Mouse (Mus musculus) v-Abl transformed pro-B cells (cell line): ENCODE data around the gene Aox1.

ENCODE experiments used
- in situ Hi-C, 2 experiments: fragments of 400-800 bp; cut with MboI; formaldehyde crosslinking; loops; one replicate each; pipeline ENCODE4 v1.15.1; 2025; ENCODE audit not compliant: unreplicated experiment in 2 of 2

Aox1 gene

GRCm38 (mm10) chr1:58029636-58030117 is at the start of gene Aox1:
Gene Aox1 (plus strand): TSS chr1:58029931.
- in situ Hi-C loops, result loop anchor here (5.0 to 25.0 kb wide), 5 partner anchors 65 to 658 kb away; partner anchors contain the start of gene Als2cr12 (in 1 of the 2)

DNA sequence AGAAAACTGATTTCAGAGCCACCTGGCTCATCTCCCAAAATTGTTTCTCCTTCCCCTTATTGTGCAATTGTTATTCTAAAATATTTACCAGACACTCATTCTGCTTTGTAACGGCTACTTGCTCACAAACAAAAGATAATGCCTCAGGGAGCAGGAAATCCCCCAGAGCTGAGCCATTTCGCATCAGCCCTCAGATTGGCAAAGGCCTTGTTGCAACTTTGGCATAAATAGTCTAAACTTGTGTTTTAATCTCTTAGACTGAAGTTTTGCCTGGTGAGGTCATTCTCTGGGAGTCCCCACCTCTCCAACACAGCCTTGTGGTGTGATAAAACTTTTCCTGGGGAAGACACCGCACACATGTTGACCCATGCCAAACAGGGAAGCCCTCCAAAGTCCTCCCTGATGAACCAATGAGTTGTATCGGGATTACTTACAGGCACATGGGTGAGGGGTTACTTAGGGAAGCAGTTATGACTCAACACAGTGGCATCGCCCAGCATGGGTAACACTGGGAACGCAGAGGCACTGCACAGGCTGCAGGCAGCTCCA is 40.6 kb upstream of the Aox1 start:
- in situ Hi-C loops, result loop anchor here in 1 of 2 experiments (25.0 kb wide), 1 partner anchor 723 kb away; the partner anchor contains the start of gene Cflar

DNA sequence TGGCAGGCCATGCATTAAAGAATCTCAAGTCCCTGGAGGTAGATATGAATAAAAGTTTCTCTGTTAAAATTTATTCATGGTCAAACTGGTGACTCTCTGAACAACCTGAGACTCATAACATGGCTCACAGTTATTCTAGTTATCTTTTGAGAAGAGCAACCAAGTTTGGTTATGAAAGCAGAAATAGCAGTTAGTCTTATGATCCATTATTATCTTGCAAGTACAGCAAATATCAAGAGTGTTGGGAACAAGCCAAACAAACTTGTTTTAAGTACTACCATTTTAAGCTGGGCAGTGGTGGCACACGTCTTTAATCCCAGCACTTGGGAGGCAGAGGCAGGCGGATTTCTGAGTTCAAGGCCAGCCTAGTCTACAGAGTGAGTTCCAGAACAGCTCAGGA is 38.5 kb upstream of the Aox1 start:
- in situ Hi-C loops, result loop anchor here in 1 of 2 experiments (25.0 kb wide), 1 partner anchor 721 kb away; the partner anchor contains the start of gene Cflar

- in situ Hi-C loops, result loop anchor here in 1 of 2 experiments (25.0 kb wide), 1 partner anchor 717 kb away; the partner anchor contains the start of gene Cflar
These were observed 34.1 kb upstream of the Aox1 start, which contains the start of gene Sgo2a for GRCm38 (mm10) chr1:57995432-57996132. Gene Sgo2a (plus strand): TSS chr1:57995971.

GRCm38 (mm10) chr1:57996133-57996615 is 33.6 kb upstream of the Aox1 start:
- in situ Hi-C loops, result loop anchor here in 1 of 2 experiments (25.0 kb wide), 1 partner anchor 716 kb away; the partner anchor contains the start of gene Cflar

DNA sequence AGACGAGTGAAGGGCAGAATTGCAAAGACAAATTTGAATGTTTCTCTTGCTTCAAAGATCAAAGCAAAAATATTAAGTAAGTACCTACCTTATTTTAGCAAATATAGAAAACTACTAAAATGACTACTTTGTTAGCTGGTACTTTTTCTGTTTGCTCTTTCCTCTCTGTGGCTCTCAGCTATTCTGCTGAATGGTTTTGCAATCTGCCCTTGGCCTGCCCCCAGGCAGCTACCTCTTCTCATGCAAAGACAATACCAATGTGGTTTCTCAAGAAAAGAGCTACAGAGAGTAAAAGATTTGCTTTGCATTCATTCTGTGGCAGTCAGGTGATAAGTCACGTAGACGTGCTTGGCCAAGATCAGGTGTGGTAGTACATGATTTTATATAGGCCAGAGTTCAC is 31.6 kb upstream of the Aox1 start:
- in situ Hi-C loops, result loop anchor here in 1 of 2 experiments (25.0 kb wide), 1 partner anchor 714 kb away; the partner anchor contains the start of gene Cflar

GRCm38 (mm10) chr1:58006388-58006787 is 23.3 kb upstream of the Aox1 start:
- in situ Hi-C loops, result loop anchor here in 1 of 2 experiments (25.0 kb wide), 1 partner anchor 706 kb away; the partner anchor contains the start of gene Cflar

DNA sequence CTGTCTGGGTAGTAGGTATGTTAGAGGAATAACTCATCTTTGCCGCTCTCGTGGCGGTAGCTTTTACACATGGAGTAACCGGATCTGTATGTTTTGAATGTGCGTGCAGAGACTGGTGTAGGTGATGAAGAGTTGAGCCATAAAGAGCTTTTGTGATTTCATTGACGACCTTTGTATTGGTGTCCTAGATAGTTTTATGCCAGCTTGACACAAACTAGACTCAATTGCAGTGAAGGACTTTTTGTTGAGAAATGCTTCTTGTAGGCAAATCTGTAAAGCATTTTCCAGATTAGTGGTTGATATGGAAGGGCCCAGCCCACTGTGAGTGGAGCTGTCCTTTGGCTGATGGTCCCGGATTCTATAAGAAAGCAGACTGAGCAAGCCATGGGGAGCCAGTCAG is 10.9 kb upstream of the Aox1 start, which contains the start of gene Kctd18:
Kctd18 (minus strand) TSS at position 101 of the 400 bp plus-strand sequence.
- in situ Hi-C loops, result loop anchor here in 1 of 2 experiments (25.0 kb wide), 1 partner anchor 693 kb away; the partner anchor contains the start of gene Cflar

GRCm38 (mm10) chr1:58027707-58028106 is 2.0 kb upstream of the Aox1 start:
- in situ Hi-C loops, result loop anchor here in 1 of 2 experiments (25.0 kb wide), 1 partner anchor 660 kb away; the partner anchor contains the start of gene Als2cr12

- in situ Hi-C loops, result loop anchor here (5.0 to 25.0 kb wide), 5 partner anchors 66 to 657 kb away; partner anchors contain the start of gene Als2cr12 (in 1 of the 2)
These were observed 583 bp downstream of the Aox1 start for GRCm38 (mm10) chr1:58030156-58030871.

DNA sequence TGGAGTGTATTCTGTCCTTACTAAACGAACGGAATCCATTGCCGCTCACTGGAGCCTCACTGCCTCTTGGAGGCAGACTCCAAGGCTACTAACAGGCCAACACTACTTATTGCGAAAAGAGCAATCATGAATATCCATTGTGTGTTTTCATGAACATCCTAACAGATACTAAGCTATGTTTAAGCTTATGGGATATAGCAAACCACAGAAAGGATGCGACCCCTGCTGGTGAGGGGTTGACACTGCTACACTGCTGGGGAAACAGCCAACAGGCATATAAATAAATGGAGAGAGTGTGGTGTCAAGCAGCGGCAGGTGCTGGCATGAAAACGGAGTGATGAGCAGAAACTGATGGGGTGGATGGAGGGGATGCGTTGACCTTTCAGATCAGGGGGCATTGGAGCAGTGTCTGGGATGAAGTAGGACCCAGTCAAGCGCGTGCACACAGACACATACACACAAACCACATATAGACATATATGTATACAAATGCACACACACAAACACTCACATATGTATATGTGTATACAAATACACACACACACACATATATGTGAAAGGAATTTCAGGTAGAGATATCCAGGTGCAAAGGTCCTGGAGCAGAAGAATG is 1.5 kb downstream of the Aox1 start:
- in situ Hi-C loops, result loop anchor here (5.0 to 25.0 kb wide), 5 partner anchors 66 to 656 kb away; partner anchors contain the start of gene Als2cr12 (in 1 of the 2)

DNA sequence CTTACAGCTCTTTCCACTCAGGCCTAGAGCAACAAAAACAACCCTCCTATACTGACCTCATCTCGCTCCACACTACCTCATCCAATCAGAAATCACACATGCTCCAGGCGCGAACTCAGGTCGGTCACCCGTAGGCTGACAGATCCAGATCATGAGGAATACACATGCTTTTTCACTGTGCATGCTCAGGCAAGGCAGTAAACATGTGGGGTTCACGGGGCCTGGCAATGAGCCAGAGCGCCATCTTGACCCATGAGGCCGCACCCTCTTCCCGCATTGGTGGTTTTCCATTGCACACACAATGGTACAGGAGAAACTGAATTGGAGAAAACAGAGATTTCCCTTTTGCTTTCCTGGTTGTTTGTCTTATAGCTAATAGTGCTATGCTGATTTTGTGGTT is 7.6 kb downstream of the Aox1 start:
- in situ Hi-C loops, result loop anchor here (10.0 to 25.0 kb wide), 3 partner anchors 73 to 650 kb away; partner anchors contain the start of gene Als2cr12 (in 1 of the 2)

DNA sequence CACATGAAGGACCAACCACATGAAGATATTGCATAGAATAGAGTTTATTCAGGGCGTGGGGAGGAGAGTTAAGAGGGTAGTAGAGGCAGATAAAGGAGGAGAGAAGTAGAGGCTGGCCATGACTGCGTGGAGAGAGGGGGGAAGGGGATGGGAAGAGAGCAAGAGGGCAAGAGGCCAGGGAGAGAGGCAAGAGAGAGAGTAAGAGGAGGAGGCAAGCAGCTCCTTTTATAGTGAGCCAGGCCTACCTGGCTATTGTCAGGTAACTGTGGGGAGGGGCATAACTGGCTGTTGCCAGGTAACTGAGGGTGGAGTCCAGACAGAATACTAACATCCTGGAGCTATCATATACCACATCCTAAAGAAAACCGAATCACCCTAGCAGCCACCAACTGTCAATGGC is 15.3 kb downstream of the Aox1 start:
- in situ Hi-C loops, result loop anchor here in 1 of 2 experiments (25.0 kb wide), 1 partner anchor 642 kb away; the partner anchor contains the start of gene Als2cr12

DNA sequence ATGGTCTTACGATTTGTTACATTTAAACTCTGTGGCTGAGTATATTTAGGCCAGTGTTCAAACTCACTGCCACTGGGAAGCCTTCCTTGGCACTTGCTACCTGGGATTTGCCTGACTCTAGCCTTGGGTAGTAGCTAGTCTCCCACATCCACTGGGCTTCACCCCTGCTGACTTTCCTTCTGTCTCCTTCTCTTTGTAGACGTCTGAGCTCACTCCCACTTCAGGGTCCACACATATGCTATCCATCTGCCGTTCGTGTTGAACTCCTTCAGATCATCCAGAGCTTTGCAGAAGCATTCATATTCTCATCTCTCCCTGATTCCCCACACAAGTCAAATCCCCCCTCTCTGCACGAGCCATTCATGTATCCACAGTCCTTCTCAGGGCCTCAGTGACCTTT is 15.8 kb downstream of the Aox1 start:
- in situ Hi-C loops, result loop anchor here in 1 of 2 experiments (25.0 kb wide), 1 partner anchor 642 kb away; the partner anchor contains the start of gene Als2cr12

- in situ Hi-C loops, result loop anchor here in 1 of 2 experiments (25.0 kb wide), 1 partner anchor 640 kb away; the partner anchor contains the start of gene Als2cr12
These were observed 17.1 kb downstream of the Aox1 start for GRCm38 (mm10) chr1:58046721-58047290.

DNA sequence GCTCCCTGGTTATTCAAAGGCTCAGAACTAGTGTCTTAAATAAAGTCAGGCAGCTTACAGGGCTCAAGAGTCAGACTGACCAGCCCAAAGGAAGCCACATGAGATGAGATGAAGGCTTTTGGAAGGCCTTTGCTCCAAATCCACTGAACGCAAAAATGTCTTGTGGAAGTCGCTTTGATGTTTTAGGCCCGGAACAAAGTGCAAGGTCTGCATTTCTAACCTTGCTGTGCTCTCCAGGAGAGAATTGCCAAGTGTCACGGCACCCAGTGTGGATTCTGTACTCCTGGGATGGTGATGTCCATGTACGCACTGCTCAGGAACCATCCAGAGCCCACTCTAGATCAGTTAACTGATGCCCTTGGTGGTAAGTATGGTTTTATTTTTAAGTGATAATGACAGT is 19.4 kb downstream of the Aox1 start:
- in situ Hi-C loops, result loop anchor here in 1 of 2 experiments (25.0 kb wide), 1 partner anchor 638 kb away; the partner anchor contains the start of gene Als2cr12

GRCm38 (mm10) chr1:58055598-58055997 is 25.9 kb downstream of the Aox1 start:
- in situ Hi-C loops, result no loop called here

DNA sequence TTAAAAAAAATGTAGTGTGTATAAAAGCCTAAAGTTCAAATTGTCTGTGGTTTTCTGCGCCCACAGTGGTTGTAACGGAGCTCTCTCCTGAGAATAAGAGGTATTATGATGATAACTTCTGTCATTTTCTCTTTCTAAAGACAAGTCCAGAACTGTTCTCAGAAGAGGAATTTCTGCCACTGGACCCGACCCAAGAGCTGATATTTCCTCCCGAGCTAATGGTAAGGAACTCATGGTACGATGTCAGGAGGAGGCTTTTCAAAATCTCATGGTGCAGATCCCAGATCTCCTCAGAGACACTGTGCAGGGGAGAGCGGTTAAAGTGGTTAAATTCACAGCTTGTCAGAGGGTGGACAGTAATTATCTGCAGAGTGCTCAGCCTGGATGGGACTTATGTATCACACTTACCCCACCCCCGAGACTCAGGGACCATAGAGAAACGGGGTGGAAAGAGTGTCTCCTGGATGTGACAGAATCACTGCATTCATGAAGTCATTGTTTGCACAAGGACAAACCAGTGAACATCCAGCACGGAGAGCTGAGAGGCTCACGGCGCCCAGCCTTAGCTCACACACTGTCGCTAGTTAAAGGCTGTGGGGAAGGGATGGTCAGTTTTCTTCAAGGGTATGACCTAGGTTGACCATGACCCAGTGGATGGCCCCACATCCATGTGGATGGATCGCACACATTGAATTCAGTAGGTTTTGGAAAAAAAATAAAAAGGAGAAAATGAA is 26.5 kb downstream of the Aox1 start:
- in situ Hi-C loops, result no loop called here
